Mouse (Mus musculus): ENCODE data around the gene Gm28434. TPM values are rescaled to one million over a fixed set of nuclear protein-coding genes. Genes with fewer than 3 reads are reported as not detected.

The Gm28434 gene
- total RNA-seq (2014; rRNA removed), result not detected in 2 replicates
- polyA plus RNA-seq (2012; rRNA removed), result not detected in 2 replicates

DNA sequence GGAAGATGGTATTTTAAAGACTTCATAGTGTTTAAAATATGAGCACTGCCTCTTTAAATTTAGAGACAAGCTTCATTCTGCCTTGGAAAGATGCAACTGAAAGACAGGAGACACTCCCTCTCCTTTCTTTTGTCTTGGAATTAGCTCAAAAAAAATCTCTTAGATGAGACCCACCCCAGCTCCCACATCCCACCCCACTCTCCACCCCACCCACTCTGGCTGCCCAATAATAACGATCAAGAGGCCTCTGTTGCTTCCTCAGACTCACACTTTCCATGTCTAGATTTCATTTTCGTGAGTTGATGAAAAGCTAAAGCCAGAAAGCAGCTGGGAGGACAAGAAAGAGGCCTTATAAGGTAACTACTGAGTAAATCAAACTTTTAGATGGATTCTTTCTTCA, at the start of gene Gm28434, which contains the start of gene 2310003L06Rik:
TSS of gene Gm28434 (plus strand) at position 317 of the 400 bp plus-strand sequence.
TSS of gene 2310003L06Rik (plus strand) at position 259 of the 400 bp plus-strand sequence.
- no peak for TF ChIP-seq POLR2A (IDR thresholded peaks at IDR 0.05; ENCODE audit: extremely low read depth, insufficient read depth, low read length)
- TF ChIP-seq CTCF (IDR thresholded peaks at IDR 0.05; ENCODE audit: low read depth, low read length), result no peak
- H3K79me2 ChIP-seq (ENCODE audit: control insufficient read depth, insufficient read depth, low read length), result no peaks in the 10 kb centered on the region
- no peak for DNase-seq (ENCODE audit: extremely low read depth, low read depth, low spot score)
- H3K9ac ChIP-seq (ENCODE audit: low read depth, low read length), result no peak within 1 kb of the TSS
- H3K27ac ChIP-seq (replicated peaks; ENCODE audit: insufficient read depth, low read depth, low read length), result no peak within 1 kb of the TSS
- H3K27me3 ChIP-seq (ENCODE audit: control insufficient read depth, insufficient read depth, low read length), result no peaks in the 10 kb centered on the region
- WGBS, result 45% methylated on average over 2 of the region's 2 CpGs
- H3K4me3 ChIP-seq (ENCODE audit: insufficient read depth, low read depth, low read length), result no peak within 1 kb of the TSS
- no peaks in the 10 kb centered on the region for H3K4me1 ChIP-seq (ENCODE audit: control insufficient read depth, insufficient read depth, low read length)
- no peaks in the 10 kb centered on the region for H3K36me3 ChIP-seq (ENCODE audit: control insufficient read depth, insufficient read depth, low read length)

GRCm38 (mm10) chr5:87925372-87925771, 43.9 kb upstream of the Gm28434 start, which contains the start of gene Csn3:
Csn3 (plus strand) TSS chr5:87925579.
- no peak for TF ChIP-seq POLR2A (IDR thresholded peaks at IDR 0.05; ENCODE audit: extremely low read depth, insufficient read depth, low read length)
- H3K4me1 ChIP-seq (ENCODE audit: control insufficient read depth, insufficient read depth, low read length), result no peaks in the 10 kb centered on the region
- no peaks in the 10 kb centered on the region for H3K27me3 ChIP-seq (ENCODE audit: control insufficient read depth, insufficient read depth, low read length)
- no peak for DNase-seq (ENCODE audit: extremely low read depth, low read depth, low spot score)
- H3K79me2 ChIP-seq (ENCODE audit: control insufficient read depth, insufficient read depth, low read length), result no peaks in the 10 kb centered on the region
- no peak within 1 kb of the TSS for H3K9ac ChIP-seq (ENCODE audit: low read depth, low read length)
- WGBS, result 54% methylated on average over 5 of the region's 5 CpGs
- H3K4me3 ChIP-seq (ENCODE audit: insufficient read depth, low read depth, low read length), result no peak within 1 kb of the TSS
- H3K36me3 ChIP-seq (ENCODE audit: control insufficient read depth, insufficient read depth, low read length), result no peaks in the 10 kb centered on the region
- H3K27ac ChIP-seq (replicated peaks; ENCODE audit: insufficient read depth, low read depth, low read length), result no peak within 1 kb of the TSS

GRCm38 (mm10) chr5:87931603-87932002, 37.7 kb upstream of the Gm28434 start:
- 73% methylated on average over 1 of the region's 1 CpGs for WGBS
- Histone ChIP-seq H3K27ac (replicated peaks; ENCODE audit: insufficient read depth, low read depth, low read length) (no peak overlapping the region), H3K9ac (ENCODE audit: low read depth, low read length) (no peak overlapping the region), H3K4me1 (ENCODE audit: control insufficient read depth, insufficient read depth, low read length) (no peaks in the 10 kb centered on the region), H3K36me3 (ENCODE audit: control insufficient read depth, insufficient read depth, low read length) (no peaks in the 10 kb centered on the region), H3K4me3 (ENCODE audit: insufficient read depth, low read depth, low read length) (no peak overlapping the region), H3K27me3 (ENCODE audit: control insufficient read depth, insufficient read depth, low read length) (no peaks in the 10 kb centered on the region), H3K79me2 (ENCODE audit: control insufficient read depth, insufficient read depth, low read length) (no peaks in the 10 kb centered on the region)
- DNase-seq (ENCODE audit: extremely low read depth, low read depth, low spot score), result no peak
- TF ChIP-seq POLR2A (IDR thresholded peaks at IDR 0.05; ENCODE audit: extremely low read depth, insufficient read depth, low read length), result no peak
- no peak for TF ChIP-seq CTCF (IDR thresholded peaks at IDR 0.05; ENCODE audit: low read depth, low read length)

DNA sequence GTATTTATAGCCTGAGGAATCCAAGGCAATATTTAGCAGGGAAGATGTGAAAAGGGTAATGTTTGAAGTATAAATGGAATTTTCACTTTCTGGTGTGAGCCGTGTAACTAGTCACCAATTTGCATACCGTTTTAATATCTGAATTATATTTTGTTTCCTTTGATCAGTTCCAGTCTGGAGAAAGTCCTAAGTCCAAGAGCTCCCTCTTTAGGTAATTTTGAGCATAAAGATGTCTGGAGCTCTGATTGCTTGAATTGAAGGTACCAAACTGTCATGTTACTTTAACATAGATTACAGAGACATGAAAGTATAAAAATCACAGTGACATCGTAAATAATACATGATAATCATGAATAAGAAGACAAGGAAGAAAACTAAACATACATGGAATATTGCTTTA, 28.6 kb upstream of the Gm28434 start:
- H3K9ac ChIP-seq (ENCODE audit: low read depth, low read length), result no peak overlapping the region
- no peak overlapping the region for H3K27ac ChIP-seq (replicated peaks; ENCODE audit: insufficient read depth, low read depth, low read length)
- TF ChIP-seq CTCF (IDR thresholded peaks at IDR 0.05; ENCODE audit: low read depth, low read length) (no peak), POLR2A (IDR thresholded peaks at IDR 0.05; ENCODE audit: extremely low read depth, insufficient read depth, low read length) (no peak)
- H3K4me3 ChIP-seq (ENCODE audit: insufficient read depth, low read depth, low read length), result no peak overlapping the region
- DNase-seq (ENCODE audit: extremely low read depth, low read depth, low spot score), result no peak
- WGBS, result 42% methylated on average over 3 of the region's 3 CpGs
- no peaks in the 10 kb centered on the region for H3K27me3 ChIP-seq (ENCODE audit: control insufficient read depth, insufficient read depth, low read length)
- no peaks in the 10 kb centered on the region for H3K4me1 ChIP-seq (ENCODE audit: control insufficient read depth, insufficient read depth, low read length)
- H3K79me2 ChIP-seq (ENCODE audit: control insufficient read depth, insufficient read depth, low read length), result no peaks in the 10 kb centered on the region
- no peaks in the 10 kb centered on the region for H3K36me3 ChIP-seq (ENCODE audit: control insufficient read depth, insufficient read depth, low read length)

DNA sequence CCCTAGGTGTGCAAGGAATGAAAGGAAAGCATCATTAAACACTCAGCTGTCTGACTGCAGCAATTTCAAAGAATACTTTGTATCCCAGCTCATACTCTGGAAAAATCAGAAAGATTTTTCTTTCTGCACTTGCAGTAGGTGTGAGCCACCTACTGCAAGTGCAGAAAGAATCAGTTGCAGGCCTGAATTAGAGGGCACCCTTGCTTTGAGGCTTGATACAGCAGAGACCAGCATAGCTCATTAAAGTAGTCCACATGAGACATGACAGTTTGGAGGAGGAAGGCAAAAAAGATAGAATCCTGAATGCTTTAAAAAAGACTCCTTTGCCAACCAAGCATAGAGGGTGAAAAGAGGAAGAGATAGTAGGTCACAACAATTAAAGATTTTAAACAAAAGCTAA, 26.8 kb upstream of the Gm28434 start:
- Histone ChIP-seq H3K36me3 (ENCODE audit: control insufficient read depth, insufficient read depth, low read length) (no peaks in the 10 kb centered on the region), H3K4me3 (ENCODE audit: insufficient read depth, low read depth, low read length) (no peak overlapping the region), H3K27ac (replicated peaks; ENCODE audit: insufficient read depth, low read depth, low read length) (no peak overlapping the region), H3K27me3 (ENCODE audit: control insufficient read depth, insufficient read depth, low read length) (no peaks in the 10 kb centered on the region), H3K9ac (ENCODE audit: low read depth, low read length) (no peak overlapping the region), H3K79me2 (ENCODE audit: control insufficient read depth, insufficient read depth, low read length) (no peaks in the 10 kb centered on the region), H3K4me1 (ENCODE audit: control insufficient read depth, insufficient read depth, low read length) (no peaks in the 10 kb centered on the region)
- TF ChIP-seq CTCF (IDR thresholded peaks at IDR 0.05; ENCODE audit: low read depth, low read length) (no peak), POLR2A (IDR thresholded peaks at IDR 0.05; ENCODE audit: extremely low read depth, insufficient read depth, low read length) (no peak)
- no peak for DNase-seq (ENCODE audit: extremely low read depth, low read depth, low spot score)

- Histone ChIP-seq H3K4me1 (ENCODE audit: control insufficient read depth, insufficient read depth, low read length) (no peaks in the 10 kb centered on the region), H3K27me3 (ENCODE audit: control insufficient read depth, insufficient read depth, low read length) (no peaks in the 10 kb centered on the region), H3K27ac (replicated peaks; ENCODE audit: insufficient read depth, low read depth, low read length) (no peak overlapping the region), H3K36me3 (ENCODE audit: control insufficient read depth, insufficient read depth, low read length) (no peaks in the 10 kb centered on the region), H3K4me3 (ENCODE audit: insufficient read depth, low read depth, low read length) (no peak overlapping the region), H3K9ac (ENCODE audit: low read depth, low read length) (no peak overlapping the region), H3K79me2 (ENCODE audit: control insufficient read depth, insufficient read depth, low read length) (no peaks in the 10 kb centered on the region)
- DNase-seq (ENCODE audit: extremely low read depth, low read depth, low spot score), result no peak
- TF ChIP-seq POLR2A (IDR thresholded peaks at IDR 0.05; ENCODE audit: extremely low read depth, insufficient read depth, low read length) (no peak), CTCF (IDR thresholded peaks at IDR 0.05; ENCODE audit: low read depth, low read length) (no peak)
Measured at GRCm38 (mm10) chr5:87951836-87952235, 17.5 kb upstream of the Gm28434 start.
